15 mouse cellular contexts compared by ENCODE assay signal in genomic region chr2:114879784-114880183, GRCm38 (mm10).
"Had no signal": no experiment of that assay in that cellular context is flagged by ENCODE, and none has a peak within 500 bp of the region (broad histone marks: within the 10 kb centered on the region; RNA-seq: fewer than 3 reads in every experiment).

No protein-coding gene starts in this region.

- H3K4me1 ChIP-seq: liver, embryonic 15.5 days; stomach, embryonic 15.5 days had no signal

- H3K9me3 ChIP-seq: limb, embryonic 10.5 days; liver, embryonic 15.5 days; neural tube, embryonic 15.5 days; stomach, embryonic 15.5 days had no signal

- H3K36me3 ChIP-seq: limb, embryonic 10.5 days; liver, embryonic 15.5 days; neural tube, embryonic 15.5 days; stomach, embryonic 15.5 days had no signal

- DNase-seq: kidney, adult 8-10 months; kidney, postnatal 25 days; lung, postnatal 10 days; right cerebral cortex, postnatal 14 days; thymus, adult 2 months; thymus, postnatal 25 days had no signal

- H3K4me3 ChIP-seq: left cerebral cortex, adult 2 months; limb, embryonic 10.5 days; liver, embryonic 15.5 days; myocyte; neural tube, embryonic 15.5 days; stomach, embryonic 15.5 days had no signal

- ATAC-seq: intestine, postnatal 0 days had no signal

- H3K9ac ChIP-seq: liver, embryonic 15.5 days; neural tube, embryonic 15.5 days; stomach, embryonic 15.5 days had no signal

- H3K4me2 ChIP-seq: liver, embryonic 11.5 days; liver, embryonic 15.5 days; neural tube, embryonic 15.5 days; stomach, embryonic 15.5 days had no signal

- H3K27ac ChIP-seq: left cerebral cortex, adult 2 months; limb, embryonic 10.5 days; liver, embryonic 15.5 days; macrophage; neural tube, embryonic 15.5 days; stomach, embryonic 15.5 days had no signal

- H3K27me3 ChIP-seq: liver, embryonic 15.5 days; neural tube, embryonic 15.5 days; stomach, embryonic 15.5 days had no signal
